Mouse (Mus musculus): ENCODE results near the gene Gm21974. TPM values are rescaled to one million over a fixed set of nuclear protein-coding genes. Genes with fewer than 3 reads are reported as not detected.

Gm21974 gene
- polyA plus RNA-seq, 1 experiment from 2014 or later: not detected

Other genes with a start within 250 kb of the Gm21974 start
- 65.9 and 79.1 TPM in 2 replicates for gene Bcl7c, start 186.5 kb downstream of the Gm21974 start, polyA plus RNA-seq (2014; fragmentation: Nextera tagmentation; extraction: Ambion mirVana)
- 17.5 and 23.7 TPM in 2 replicates for gene Ctf1, start 182.7 kb downstream of the Gm21974 start, polyA plus RNA-seq (2014; fragmentation: Nextera tagmentation; extraction: Ambion mirVana)
- gene Ctf2, start 163.3 kb downstream of the Gm21974 start, polyA plus RNA-seq (2014; fragmentation: Nextera tagmentation; extraction: Ambion mirVana): 0.43 and 0.55 TPM in 2 replicates
- gene Fbxl19, start 150.9 kb downstream of the Gm21974 start, polyA plus RNA-seq (2014; fragmentation: Nextera tagmentation; extraction: Ambion mirVana): 6.2 and 10.0 TPM in 2 replicates
- gene Orai3, start 125.6 kb downstream of the Gm21974 start, polyA plus RNA-seq (2014; fragmentation: Nextera tagmentation; extraction: Ambion mirVana): 12.9 and 19.7 TPM in 2 replicates
- 32.6 and 34.7 TPM in 2 replicates for gene Setd1a, start 118.8 kb downstream of the Gm21974 start, polyA plus RNA-seq (2014; fragmentation: Nextera tagmentation; extraction: Ambion mirVana)
- not detected in 2 replicates for gene Gm49388, start 109.8 kb downstream of the Gm21974 start, polyA plus RNA-seq (2014; fragmentation: Nextera tagmentation; extraction: Ambion mirVana)
- 18.0 and 18.7 TPM in 2 replicates for gene Hsd3b7, start 94.8 kb downstream of the Gm21974 start, polyA plus RNA-seq (2014; fragmentation: Nextera tagmentation; extraction: Ambion mirVana)
- 22.1 and 34.3 TPM in 2 replicates for gene Stx4a, start 71.2 kb downstream of the Gm21974 start, polyA plus RNA-seq (2014; fragmentation: Nextera tagmentation; extraction: Ambion mirVana)
- 2.6 and 4.4 TPM in 2 replicates for gene Stx1b, start 70.9 kb downstream of the Gm21974 start, polyA plus RNA-seq (2014; fragmentation: Nextera tagmentation; extraction: Ambion mirVana)
- 13.7 and 20.2 TPM in 2 replicates for gene Zfp646, start 19.2 kb downstream of the Gm21974 start, polyA plus RNA-seq (2014; fragmentation: Nextera tagmentation; extraction: Ambion mirVana)
- 18.6 and 21.9 TPM in 2 replicates for gene Zfp668, start 18.6 kb downstream of the Gm21974 start, polyA plus RNA-seq (2014; fragmentation: Nextera tagmentation; extraction: Ambion mirVana)
- 0.73 and 0.77 TPM in 2 replicates for gene Prss53, start 4.5 kb downstream of the Gm21974 start, polyA plus RNA-seq (2014; fragmentation: Nextera tagmentation; extraction: Ambion mirVana)
- gene Vkorc1, start 163 bp upstream of the Gm21974 start, polyA plus RNA-seq (2014; fragmentation: Nextera tagmentation; extraction: Ambion mirVana): 125 and 156 TPM in 2 replicates
- 152 and 155 TPM in 2 replicates for gene Bckdk, start 8.6 kb upstream of the Gm21974 start, polyA plus RNA-seq (2014; fragmentation: Nextera tagmentation; extraction: Ambion mirVana)
- gene Kat8, start 17.1 kb upstream of the Gm21974 start, polyA plus RNA-seq (2014; fragmentation: Nextera tagmentation; extraction: Ambion mirVana): 37.2 and 48.9 TPM in 2 replicates
- 44.7 and 47.1 TPM in 2 replicates for gene Prss8, start 34.6 kb upstream of the Gm21974 start, polyA plus RNA-seq (2014; fragmentation: Nextera tagmentation; extraction: Ambion mirVana)
- 12.1 and 12.4 TPM in 2 replicates for gene Prss36, start 51.3 kb upstream of the Gm21974 start, polyA plus RNA-seq (2014; fragmentation: Nextera tagmentation; extraction: Ambion mirVana)
- 62.7 and 77.7 TPM in 2 replicates for gene Fus, start 72.0 kb upstream of the Gm21974 start, polyA plus RNA-seq (2014; fragmentation: Nextera tagmentation; extraction: Ambion mirVana)
- 39.5 and 47.3 TPM in 2 replicates for gene Pycard, start 98.4 kb upstream of the Gm21974 start, polyA plus RNA-seq (2014; fragmentation: Nextera tagmentation; extraction: Ambion mirVana)
- gene Trim72, start 108.5 kb upstream of the Gm21974 start, polyA plus RNA-seq (2014; fragmentation: Nextera tagmentation; extraction: Ambion mirVana): 0.14 TPM in 1 of 2 replicates, not detected in the other
- 0.14 and 0.54 TPM in 2 replicates for gene Itgam, start 167.2 kb upstream of the Gm21974 start, polyA plus RNA-seq (2014; fragmentation: Nextera tagmentation; extraction: Ambion mirVana)
- gene Gm49368, start 167.2 kb upstream of the Gm21974 start, polyA plus RNA-seq (2014; fragmentation: Nextera tagmentation; extraction: Ambion mirVana): not detected in 2 replicates
- 0.05 TPM in 1 of 2 replicates, not detected in the other for gene Itgax, start 234.1 kb upstream of the Gm21974 start, polyA plus RNA-seq (2014; fragmentation: Nextera tagmentation; extraction: Ambion mirVana)

Measured in kidney, embryonic 14.5 days (tissue).